Mouse (Mus musculus) midbrain, embryonic 14.5 days (tissue): Measurements from ENCODE around the gene Ciz1. TPM values are rescaled to one million over a fixed set of nuclear protein-coding genes. Genes with fewer than 3 reads are reported as not detected.

ENCODE experiments used
- ATAC-seq: fragments of 200-750 bp; cut with Nextera tagmentation; 2 replicates; pipeline ENCODE4 v1.8.0; 2017; ENCODE audit warnings: moderate number of reproducible peaks, moderate library complexity; ENCODE audit not compliant: low FRiP score, low TSS enrichment
- DNase-seq: peaks from one replicate; pipeline ENCODE4 v3.0.0-alpha.2; 2015
- H3K27ac ChIP-seq: fragments of 300-500 bp; sonication (generic); replicated peaks from 2 replicates; pipeline ENCODE4 v1.5.1; 2014; ENCODE audit warnings: mild to moderate bottlenecking, low read depth, low read length, moderate library complexity
- H3K27me3 ChIP-seq: fragments of 300-500 bp; sonication (generic); 2 replicates; pipeline ENCODE4 v1.6.1; 2014; ENCODE audit warnings: low read length, control low read depth, mixed read lengths; ENCODE audit not compliant: control insufficient read depth, insufficient read depth
- H3K36me3 ChIP-seq: fragments of 300-500 bp; sonication (generic); 2 replicates; pipeline ENCODE4 v1.6.1; 2014; ENCODE audit warnings: low read length, control low read depth; ENCODE audit not compliant: control insufficient read depth, insufficient read depth
- H3K4me1 ChIP-seq: fragments of 300-500 bp; sonication (generic); 2 replicates; pipeline ENCODE4 v1.6.1; 2014; ENCODE audit warnings: mild to moderate bottlenecking, antibody characterized with exemption, low read length, control low read depth; ENCODE audit not compliant: control insufficient read depth, insufficient read depth
- H3K4me2 ChIP-seq: fragments of 300-500 bp; sonication (generic); 2 replicates; pipeline ENCODE4 v1.6.1; 2014; ENCODE audit warnings: mild to moderate bottlenecking, low read length, moderate library complexity
- H3K4me3 ChIP-seq: fragments of 300-500 bp; sonication (generic); replicated peaks from 2 replicates; pipeline ENCODE4 v1.5.1; 2014; ENCODE audit warnings: low read depth, low read length
- H3K9ac ChIP-seq: fragments of 300-500 bp; sonication (generic); replicated peaks from 2 replicates; pipeline ENCODE4 v1.6.1; 2014; ENCODE audit warnings: mild to moderate bottlenecking, low read length, moderate library complexity
- H3K9me3 ChIP-seq: fragments of 300-500 bp; sonication (generic); 2 replicates; pipeline ENCODE4 v1.6.1; 2016; ENCODE audit warnings: low read length, control low read depth, mixed read lengths; ENCODE audit not compliant: control insufficient read depth
- WGBS: fragments of 180-500 bp; shearing (Covaris S2); extraction: QIAGEN DNeasy Blood & Tissue Kit; methylation state at CpG from one replicate; pipeline ENCODE4 v1.1.7; 2014; 5-methylcytosine and 5-hydroxymethylcytosine counted together
- polyA plus RNA-seq: library from polyadenylated mRNA; unstranded; fragments of >200 nt; fragmentation: Nextera tagmentation; extraction: Ambion mirVana; gene quantifications from 2 replicates; pipeline ENCODE4 v1.2.1, GENCODE M21; 2014

Gene Ciz1
- polyA plus RNA-seq, 1 experiment from 2014 or later, result 54.1 TPM

DNA sequence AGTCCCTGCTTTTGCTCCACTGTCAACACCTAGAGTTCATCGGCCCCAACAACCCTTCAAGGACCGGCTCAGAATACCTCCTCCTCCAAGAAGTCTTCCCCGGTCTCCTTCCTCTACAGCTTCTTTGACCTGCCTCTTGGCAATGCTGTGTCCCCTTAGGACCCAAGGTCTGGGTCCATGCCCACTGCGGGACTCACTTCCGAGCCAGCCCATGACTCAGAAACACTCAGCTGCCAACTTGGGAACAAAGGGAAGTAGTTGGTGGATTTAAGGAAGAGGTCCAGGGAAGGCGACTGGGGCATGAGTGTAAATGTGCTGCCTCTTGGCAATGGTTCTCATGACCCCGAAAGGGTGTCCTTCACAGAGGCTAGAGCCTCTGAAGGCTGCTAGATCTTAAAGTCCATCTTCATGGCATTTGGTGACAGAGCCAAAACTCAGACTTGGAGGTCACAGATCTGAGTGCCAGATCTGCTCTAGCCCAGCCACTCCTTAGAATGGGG is 27.9 kb downstream of the Ciz1 start:
- DNase-seq, result no peak
- no peak overlapping the region for H3K9ac ChIP-seq
- no peaks in the 10 kb centered on the region for H3K9me3 ChIP-seq
- no peak overlapping the region for H3K4me3 ChIP-seq
- H3K27ac ChIP-seq, result no peak overlapping the region
- H3K4me1 ChIP-seq, result no peaks in the 10 kb centered on the region
- no peak for ATAC-seq
- no peak overlapping the region for H3K4me2 ChIP-seq
- H3K27me3 ChIP-seq, result no peaks in the 10 kb centered on the region
- peaks cover 50% of the 10 kb centered on the region for H3K36me3 ChIP-seq
- 90% methylated on average over 7 of the region's 7 CpGs for WGBS

DNA sequence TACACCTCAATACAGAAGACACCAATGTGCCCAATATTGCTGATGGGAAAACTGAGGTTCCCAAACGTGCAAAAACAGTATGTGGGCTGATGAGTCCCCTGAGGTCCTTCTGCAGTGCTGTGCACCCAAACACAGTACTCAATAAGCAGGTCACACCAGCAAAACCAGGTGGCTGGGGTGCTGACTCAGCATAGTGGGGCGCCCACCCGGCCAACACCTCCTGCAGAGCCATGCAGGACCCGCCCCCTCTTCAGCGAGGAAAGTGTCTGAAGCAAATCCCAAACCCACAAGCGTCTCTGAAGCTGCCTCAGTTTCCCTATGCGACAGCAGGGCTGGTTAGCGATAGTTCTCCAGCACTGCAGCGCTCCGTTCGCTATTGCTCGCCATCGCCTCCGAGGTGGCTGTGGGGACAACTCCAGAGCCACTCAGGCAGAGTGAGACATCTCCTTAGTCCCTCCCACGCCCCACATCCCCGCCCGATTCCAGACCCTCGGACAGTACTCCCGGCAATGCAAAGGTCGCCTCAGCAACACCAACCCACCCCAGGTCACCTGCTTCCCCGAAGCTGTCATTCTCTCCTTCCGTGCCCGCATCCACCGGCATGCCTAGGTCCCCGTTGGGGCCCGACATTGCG is 29.1 kb downstream of the Ciz1 start:
- DNase-seq (peak; percentile 66), ATAC-seq (peak; percentile 43)
- Histone ChIP-seq H3K9ac (peak overlapping the region; percentile 62), H3K36me3 (peaks cover 38% of the 10 kb centered on the region), H3K27me3 (no peaks in the 10 kb centered on the region), H3K9me3 (no peaks in the 10 kb centered on the region), H3K27ac (no peak overlapping the region), H3K4me3 (peak overlapping the region; percentile 67), H3K4me1 (no peaks in the 10 kb centered on the region), H3K4me2 (peak overlapping the region; percentile 96)
- WGBS, result under 1% methylated on average over 27 of the region's 27 CpGs

DNA sequence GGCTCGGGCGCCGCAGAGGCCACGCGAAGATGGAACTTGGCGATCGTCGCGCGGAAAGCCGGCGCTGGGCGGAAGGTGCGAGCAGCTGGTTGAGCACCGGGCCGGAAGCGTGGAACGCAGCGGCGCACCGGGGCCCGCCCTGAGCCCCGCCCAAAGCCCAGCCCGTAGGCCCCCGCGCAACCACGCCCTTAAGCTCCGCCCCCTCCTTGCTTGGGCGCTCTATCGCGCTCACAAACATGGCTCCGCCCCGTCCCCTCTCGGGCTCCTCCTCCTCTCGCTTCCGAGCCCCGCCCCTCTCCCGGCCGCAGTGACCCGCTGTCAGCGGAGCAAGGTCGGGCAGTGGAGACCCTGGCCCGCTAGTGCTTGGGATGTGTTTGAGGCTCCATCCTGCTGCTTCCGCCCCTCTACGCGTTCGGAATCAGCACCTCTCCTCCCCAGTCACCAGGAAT is 29.7 kb downstream of the Ciz1 start, which contains the start of gene 1110008P14Rik:
Gene 1110008P14Rik (minus strand): TSS at position 164 of the 449 bp plus-strand sequence.
- Histone ChIP-seq H3K4me2 (peak within 1 kb of the TSS; percentile 96), H3K9ac (peak within 1 kb of the TSS; percentile 62), H3K9me3 (no peaks in the 10 kb centered on the region), H3K27ac (no peak within 1 kb of the TSS; the same call in 1 of the 2 replicates), H3K4me3 (peak within 1 kb of the TSS; percentile 67), H3K27me3 (no peaks in the 10 kb centered on the region), H3K4me1 (no peaks in the 10 kb centered on the region), H3K36me3 (peaks cover 33% of the 10 kb centered on the region)
- ATAC-seq (peak; percentile 89), DNase-seq (peak; percentile 93)
- WGBS, result under 1% methylated on average over 47 of the region's 47 CpGs

DNA sequence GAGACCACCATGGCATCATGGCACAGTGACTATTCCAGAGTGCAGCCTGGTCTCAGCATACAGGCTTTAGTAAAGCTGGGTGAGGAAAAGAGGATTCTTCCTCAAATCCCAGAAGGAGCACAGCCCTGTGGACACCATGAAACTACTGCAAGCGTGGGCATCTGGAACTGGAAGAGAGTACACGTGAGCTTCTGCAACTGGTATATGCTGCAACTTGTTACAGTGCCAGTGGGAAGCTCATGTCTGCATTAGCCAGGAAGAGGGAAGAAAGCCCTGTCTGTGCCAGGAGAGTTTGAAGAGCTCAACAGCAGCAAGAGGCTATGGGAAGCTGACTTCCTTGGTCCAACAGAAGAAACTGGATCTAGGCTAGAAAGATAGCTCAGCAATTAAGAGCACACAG is 30.6 kb downstream of the Ciz1 start:
- H3K27me3 ChIP-seq, result no peaks in the 10 kb centered on the region
- H3K4me3 ChIP-seq, result no peak overlapping the region
- no peak overlapping the region for H3K9ac ChIP-seq
- no peak overlapping the region; the same call in 1 of the 2 replicates for H3K4me2 ChIP-seq
- H3K36me3 ChIP-seq, result peaks cover 24% of the 10 kb centered on the region
- H3K9me3 ChIP-seq, result no peaks in the 10 kb centered on the region
- no peak for DNase-seq
- H3K27ac ChIP-seq, result no peak overlapping the region
- H3K4me1 ChIP-seq, result no peaks in the 10 kb centered on the region
- WGBS, result 85% methylated on average over 2 of the region's 2 CpGs
- no peak for ATAC-seq

DNA sequence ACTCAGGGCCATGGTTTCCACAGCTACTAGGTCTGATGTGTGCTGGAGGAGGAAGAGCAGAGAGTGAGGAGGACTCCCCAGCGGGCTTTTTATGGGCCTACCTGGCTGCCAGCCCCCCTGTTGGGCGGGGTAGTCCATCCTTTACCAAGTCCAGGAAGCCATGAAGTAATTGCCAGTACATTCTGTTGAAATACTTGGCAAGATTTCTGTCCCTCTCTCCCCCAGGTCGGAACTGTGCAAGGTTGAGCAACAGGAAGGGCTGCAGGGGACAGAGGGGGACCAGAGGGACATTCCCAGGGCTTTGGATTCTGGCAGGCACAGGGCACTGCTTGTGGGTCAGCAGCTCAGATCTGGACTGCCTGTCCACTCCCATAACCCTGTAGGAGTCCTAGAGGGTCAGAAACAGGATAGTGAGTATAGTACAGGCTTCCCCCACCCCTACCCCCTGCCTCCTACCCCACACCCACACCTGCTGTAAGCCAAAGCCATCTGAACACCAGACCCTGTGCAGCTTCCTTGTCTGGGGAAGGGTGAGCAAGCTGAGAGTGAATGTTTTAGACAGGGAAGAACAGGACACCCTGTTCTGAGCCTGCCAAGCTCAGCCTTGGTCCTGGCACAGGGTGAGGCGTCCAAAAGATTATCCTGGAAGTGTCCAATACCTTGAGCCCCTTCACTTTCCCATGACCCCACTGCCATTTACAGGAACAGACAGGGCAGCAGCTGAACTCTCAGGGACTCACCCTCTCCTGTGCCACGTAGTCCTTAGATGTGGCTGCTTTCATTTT is 35.8 kb downstream of the Ciz1 start, which contains the start of gene Lcn2:
Gene Lcn2 (minus strand): TSS at position 547 of the 785 bp plus-strand sequence.
- Histone ChIP-seq H3K36me3 (no peaks in the 10 kb centered on the region), H3K27ac (no peak within 1 kb of the TSS), H3K4me3 (no peak within 1 kb of the TSS), H3K9me3 (no peaks in the 10 kb centered on the region), H3K4me1 (no peaks in the 10 kb centered on the region), H3K27me3 (no peaks in the 10 kb centered on the region), H3K9ac (no peak within 1 kb of the TSS), H3K4me2 (no peak within 1 kb of the TSS)
- no peak for DNase-seq
- WGBS, result 70% methylated on average over 5 of the region's 5 CpGs
- no peak for ATAC-seq

- no peak overlapping the region for H3K4me3 ChIP-seq
- no peaks in the 10 kb centered on the region for H3K36me3 ChIP-seq
- H3K4me1 ChIP-seq, result no peaks in the 10 kb centered on the region
- no peak for DNase-seq
- H3K9me3 ChIP-seq, result no peaks in the 10 kb centered on the region
- H3K27me3 ChIP-seq, result no peaks in the 10 kb centered on the region
- 72% methylated on average over 2 of the region's 2 CpGs for WGBS
- no peak for ATAC-seq
- H3K9ac ChIP-seq, result no peak overlapping the region
- no peak overlapping the region for H3K27ac ChIP-seq
- no peak overlapping the region for H3K4me2 ChIP-seq
Measured at GRCm38 (mm10) chr2:32389157-32389556, 37.0 kb downstream of the Ciz1 start.

DNA sequence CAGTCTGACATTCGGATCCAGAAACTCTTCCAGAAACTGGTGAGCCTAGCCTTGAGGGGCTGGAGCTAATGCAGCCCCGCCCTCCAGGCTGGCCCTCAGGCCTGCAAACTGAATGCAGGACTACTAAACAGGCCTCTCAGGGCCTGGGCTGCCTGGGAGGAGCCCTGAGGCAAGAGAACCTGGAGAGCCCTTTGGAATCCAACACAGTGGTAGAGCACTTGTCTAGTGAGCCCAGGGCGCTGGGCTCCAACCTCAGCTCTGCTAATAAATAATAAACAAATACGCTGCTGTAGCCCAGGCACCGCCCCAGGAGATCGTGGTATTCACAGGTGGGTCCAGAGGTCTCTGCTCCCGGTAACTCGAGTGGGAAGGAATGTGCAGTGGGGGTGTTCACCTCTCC is 38.7 kb downstream of the Ciz1 start:
- ATAC-seq (no peak), DNase-seq (no peak)
- Histone ChIP-seq H3K9ac (no peak overlapping the region), H3K36me3 (no peaks in the 10 kb centered on the region), H3K27ac (no peak overlapping the region), H3K9me3 (no peaks in the 10 kb centered on the region), H3K4me2 (no peak overlapping the region), H3K27me3 (no peaks in the 10 kb centered on the region), H3K4me1 (peaks cover 5% of the 10 kb centered on the region; the same call in 1 of the 2 replicates), H3K4me3 (no peak overlapping the region)
- 77% methylated on average over 8 of the region's 8 CpGs for WGBS

DNA sequence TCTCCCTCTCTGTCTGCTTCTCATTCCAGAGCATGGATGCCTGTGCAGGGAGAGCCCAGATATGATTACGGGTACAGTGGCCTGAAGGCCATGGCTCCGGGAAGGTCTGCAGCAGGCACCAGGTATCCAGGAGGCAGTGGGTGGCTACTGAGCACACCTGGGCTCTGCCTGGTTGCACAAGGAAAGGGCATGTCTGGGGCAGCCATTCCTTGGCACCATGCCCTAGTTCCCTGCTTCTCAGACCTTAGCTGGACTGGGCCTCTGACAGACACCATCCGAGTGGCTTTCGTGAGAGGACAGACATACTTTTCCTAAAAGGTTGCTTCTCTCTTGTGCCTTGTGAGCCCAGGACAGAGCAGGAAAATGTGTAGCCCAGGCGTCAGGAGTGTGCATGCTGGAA is 39.9 kb downstream of the Ciz1 start:
- no peak overlapping the region for H3K4me2 ChIP-seq
- ATAC-seq, result no peak
- no peaks in the 10 kb centered on the region for H3K27me3 ChIP-seq
- 77% methylated on average over 5 of the region's 5 CpGs for WGBS
- no peak overlapping the region for H3K9ac ChIP-seq
- no peak for DNase-seq
- no peaks in the 10 kb centered on the region for H3K36me3 ChIP-seq
- H3K4me3 ChIP-seq, result no peak overlapping the region
- H3K4me1 ChIP-seq, result peaks cover 10% of the 10 kb centered on the region
- H3K9me3 ChIP-seq, result no peaks in the 10 kb centered on the region
- no peak overlapping the region for H3K27ac ChIP-seq
